Mouse (Mus musculus) thymus, adult 2 months (tissue): ENCODE results near the gene Hist1h3f. TPM values are rescaled to one million over a fixed set of nuclear protein-coding genes. Genes with fewer than 3 reads are reported as not detected.

Experiments
- DNase-seq: peaks from one replicate; pipeline ENCODE4 v3.0.0; 2021
- H3K27ac ChIP-seq: fragments of 200-500 bp; 2 replicates; pipeline ENCODE4 v1.5.1; 2012; ENCODE audit warnings: low read length, control low read depth; ENCODE audit not compliant: control insufficient read depth, insufficient read depth
- H3K27me3 ChIP-seq: fragments of 200-500 bp; 2 replicates; pipeline ENCODE4 v1.6.1; 2012; ENCODE audit warnings: mild to moderate bottlenecking, low read length, moderate library complexity, mixed read lengths; ENCODE audit not compliant: control insufficient read depth, insufficient read depth
- H3K36me3 ChIP-seq: fragments of 200-500 bp; 2 replicates; pipeline ENCODE4 v1.6.1; 2012; ENCODE audit warnings: mild to moderate bottlenecking, low read length, moderate library complexity; ENCODE audit not compliant: control insufficient read depth, insufficient read depth
- H3K4me1 ChIP-seq: fragments of 200-500 bp; replicated peaks from 2 replicates; pipeline ENCODE4 v1.6.1; 2012; ENCODE audit warnings: low read length; ENCODE audit not compliant: control insufficient read depth, insufficient read depth
- H3K4me3 ChIP-seq: fragments of 200-500 bp; 2 replicates; pipeline ENCODE4 v1.5.1; 2012; ENCODE audit warnings: mild to moderate bottlenecking, low read length, control low read depth, moderate library complexity; ENCODE audit not compliant: control insufficient read depth, insufficient read depth
- CTCF ChIP-seq: fragments of 200-500 bp; IDR thresholded peaks from 2 replicates; pipeline ENCODE4 v1.5.1; 2012; ENCODE audit warnings: mild to moderate bottlenecking, control low read depth, low read length, moderate library complexity, borderline replicate concordance; ENCODE audit not compliant: control insufficient read depth, poor library complexity, insufficient read depth; ENCODE audit errors: extremely low read depth
- POLR2A ChIP-seq: fragments of 200-500 bp; IDR thresholded peaks from 2 replicates; pipeline ENCODE4 v1.6.1; 2012; ENCODE audit warnings: mild to moderate bottlenecking, low read length, control low read depth, moderate library complexity; ENCODE audit not compliant: control insufficient read depth, poor library complexity, insufficient read depth; ENCODE audit errors: extremely low read depth
- WGBS: fragments of 180-500 bp; shearing (Covaris S2); methylation state at CpG from one replicate; pipeline ENCODE4 v1.1.7; 2018; 5-methylcytosine and 5-hydroxymethylcytosine counted together
- polyA plus RNA-seq: library from polyadenylated mRNA; depleted of rRNA; stranded (reverse); fragments of >200 nt; gene quantifications from 2 replicates; pipeline ENCODE4 v1.2.3, GENCODE M21; 2012; rRNA removed

The Hist1h3f gene
- 72.3 and 87.8 TPM in 2 replicates for polyA plus RNA-seq

GRCm38 (mm10) chr13:23543965-23544786 lies at the start of gene Hist1h3f:
TSS of gene Hist1h3f (plus strand) at chr13:23544052.
- Histone ChIP-seq H3K4me3 (peak within 1 kb of the TSS; percentile 60), H3K27ac (peak within 1 kb of the TSS; percentile 85), H3K27me3 (no peaks in the 10 kb centered on the region), H3K36me3 (no peaks in the 10 kb centered on the region), H3K4me1 (peaks cover 2% of the 10 kb centered on the region; the same call in 1 of the 2 replicates)
- under 1% methylated on average over 35 of the region's 45 CpGs for WGBS
- peak; percentile 78 for DNase-seq
- TF ChIP-seq CTCF (no peak), POLR2A (peak; percentile 74; the same call in 1 of the 2 replicates)

- Histone ChIP-seq H3K27me3 (no peaks in the 10 kb centered on the region), H3K4me3 (no peak overlapping the region), H3K36me3 (no peaks in the 10 kb centered on the region), H3K4me1 (0 out of 2 replicates have a peak, but pooled peaks cover 2% of the 10 kb centered on the region), H3K27ac (no peak overlapping the region)
- 93% methylated on average over 6 of the region's 6 CpGs for WGBS
- TF ChIP-seq POLR2A (no peak), CTCF (no peak)
- DNase-seq = no peak
These were observed 48.3 kb upstream of the Hist1h3f start for GRCm38 (mm10) chr13:23495526-23495925.

DNA sequence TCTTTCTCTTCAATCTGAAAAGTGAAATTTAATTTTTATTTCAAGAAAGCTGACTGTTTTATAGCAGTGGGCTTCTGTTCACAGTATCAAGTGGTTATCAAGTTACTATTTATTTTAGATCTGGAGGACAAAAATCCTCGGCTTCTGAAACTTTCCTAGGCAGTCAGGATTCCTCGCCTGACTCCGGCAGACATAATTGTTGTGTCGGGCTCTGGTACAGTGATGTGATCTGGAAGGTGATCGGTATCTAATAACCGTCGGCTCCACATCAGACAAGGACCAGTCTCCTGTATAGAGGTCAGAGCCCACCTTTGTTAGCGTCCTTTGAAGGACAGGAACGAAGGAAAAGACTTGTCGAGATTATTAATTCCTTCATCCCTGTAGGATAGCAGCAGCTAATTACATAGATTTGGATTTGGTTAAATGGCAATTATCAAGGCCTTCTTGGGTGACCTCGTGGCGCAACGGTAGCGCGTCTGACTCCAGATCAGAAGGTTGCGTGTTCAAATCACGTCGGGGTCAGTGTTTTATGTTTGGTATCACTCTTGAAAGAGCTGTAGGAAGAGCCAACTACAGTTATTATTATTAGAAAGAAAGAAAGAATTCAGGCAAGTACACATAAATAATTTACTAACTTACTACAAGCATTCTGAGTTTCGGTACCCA lies 46.1 kb upstream of the Hist1h3f start:
- no peaks in the 10 kb centered on the region for H3K27me3 ChIP-seq
- no peak for DNase-seq
- H3K4me1 ChIP-seq = no peaks in the 10 kb centered on the region
- H3K4me3 ChIP-seq = no peak overlapping the region
- TF ChIP-seq POLR2A (no peak), CTCF (no peak)
- H3K36me3 ChIP-seq = no peaks in the 10 kb centered on the region
- H3K27ac ChIP-seq = no peak overlapping the region
- 78% methylated on average over 19 of the region's 19 CpGs for WGBS

DNA sequence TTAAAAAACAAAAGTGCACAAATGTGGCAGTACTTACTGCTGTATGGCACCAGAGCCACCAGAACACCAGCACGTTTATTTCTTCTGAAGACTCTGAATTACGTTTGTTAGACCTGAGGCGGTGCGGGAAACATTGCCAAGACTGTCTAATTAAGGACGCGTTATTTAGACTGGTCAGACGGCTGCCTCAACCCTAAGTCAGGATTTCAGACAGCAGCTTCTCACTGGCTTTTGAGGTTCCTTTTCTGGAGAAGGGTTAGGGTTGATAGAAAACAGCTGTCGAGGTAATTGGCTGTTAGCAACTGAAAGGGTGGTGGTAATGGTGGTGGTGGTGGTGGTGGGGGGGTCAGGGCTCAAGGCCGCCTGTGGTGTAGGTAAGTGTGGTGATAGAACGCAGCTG lies 45.2 kb upstream of the Hist1h3f start:
- Histone ChIP-seq H3K4me1 (no peaks in the 10 kb centered on the region), H3K27ac (no peak overlapping the region), H3K27me3 (no peaks in the 10 kb centered on the region), H3K4me3 (no peak overlapping the region), H3K36me3 (no peaks in the 10 kb centered on the region)
- TF ChIP-seq POLR2A (no peak), CTCF (no peak)
- 63% methylated on average over 10 of the region's 10 CpGs for WGBS
- DNase-seq = no peak

DNA sequence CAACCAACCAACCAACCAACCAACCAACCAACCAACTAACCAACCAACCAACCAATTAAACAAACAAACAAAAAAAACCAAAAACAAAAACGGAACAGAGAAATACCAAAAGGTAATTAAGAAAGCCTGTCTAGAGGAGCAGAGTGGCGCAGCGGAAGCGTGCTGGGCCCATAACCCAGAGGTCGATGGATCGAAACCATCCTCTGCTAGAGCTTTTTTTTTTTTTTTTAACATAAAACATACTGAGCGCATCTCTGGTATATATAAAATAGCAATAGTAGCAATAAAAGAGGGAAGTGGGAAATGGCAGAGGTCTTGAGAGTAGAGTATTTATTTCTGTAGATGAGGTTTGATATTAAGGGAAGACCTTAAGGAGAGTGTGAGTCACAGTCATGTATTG lies 43.9 kb upstream of the Hist1h3f start:
- TF ChIP-seq POLR2A = no peak
- no peak for TF ChIP-seq CTCF
- no peaks in the 10 kb centered on the region for H3K4me1 ChIP-seq
- DNase-seq = no peak
- H3K36me3 ChIP-seq = no peaks in the 10 kb centered on the region
- no peaks in the 10 kb centered on the region for H3K27me3 ChIP-seq
- H3K27ac ChIP-seq = no peak overlapping the region
- 73% methylated on average over 7 of the region's 7 CpGs for WGBS
- no peak overlapping the region for H3K4me3 ChIP-seq

DNA sequence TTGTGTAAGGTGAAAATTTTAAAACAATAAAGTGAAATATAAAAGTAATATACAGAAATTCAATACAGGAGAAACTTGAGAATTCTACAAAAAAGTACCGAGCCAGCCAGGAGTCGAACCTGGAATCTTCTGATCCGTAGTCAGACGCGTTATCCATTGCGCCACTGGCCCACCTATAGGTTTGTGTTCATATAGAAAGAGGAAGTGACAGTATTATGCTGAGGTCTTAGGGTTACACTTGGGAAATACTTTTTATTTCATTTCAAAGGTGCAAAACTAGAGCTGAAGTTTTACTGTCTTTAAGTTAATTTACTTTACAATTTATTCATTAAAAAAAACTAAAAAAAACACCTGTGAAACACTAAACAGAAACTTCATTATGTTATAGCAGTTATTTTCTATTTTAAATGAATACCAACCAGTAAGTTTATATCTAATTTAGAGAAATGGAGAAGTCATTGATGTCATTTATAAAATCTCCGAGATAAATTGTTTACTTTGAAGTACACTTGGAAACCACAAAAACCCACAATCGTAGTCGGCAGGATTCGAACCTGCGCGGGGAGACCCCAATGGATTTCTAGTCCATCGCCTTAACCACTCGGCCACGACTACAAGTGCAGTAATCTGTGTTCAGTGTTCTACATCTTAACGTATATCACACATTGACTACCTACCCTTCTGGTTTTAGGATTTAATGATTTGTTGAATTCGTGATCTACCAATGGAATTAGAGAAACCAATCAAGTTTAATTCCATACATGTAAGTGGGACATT lies 43.2 kb upstream of the Hist1h3f start:
- TF ChIP-seq POLR2A = no peak
- H3K4me3 ChIP-seq = no peak overlapping the region
- peak; percentile 75 for DNase-seq

More for the DNA sequence above, 43.2 kb upstream of the Hist1h3f start:
- no peaks in the 10 kb centered on the region for H3K27me3 ChIP-seq
- 14% methylated on average over 17 of the region's 17 CpGs for WGBS
- no peaks in the 10 kb centered on the region for H3K4me1 ChIP-seq
- H3K36me3 ChIP-seq = no peaks in the 10 kb centered on the region
- no peak overlapping the region for H3K27ac ChIP-seq
